Mouse (Mus musculus) lung, embryonic 16.5 days (tissue): ENCODE results near the gene Rasal2. TPM values are rescaled to one million over a fixed set of nuclear protein-coding genes. Genes with fewer than 3 reads are reported as not detected.
"Not testable (repeated sequence)": the region's sequence is repeated elsewhere in the genome, so short reads cannot be mapped to it uniquely, and the experiment has no call there.

Experiments
- ATAC-seq: fragments of 200-750 bp; cut with Nextera tagmentation; 2 replicates; pipeline ENCODE4 v1.8.0; 2017; ENCODE audit warnings: low read depth, mild to moderate bottlenecking, moderate library complexity
- H3K27ac ChIP-seq: fragments of 300-500 bp; sonication (generic); 2 replicates; pipeline ENCODE4 v1.5.1; 2014; ENCODE audit warnings: mild to moderate bottlenecking, control low read depth, low read length
- H3K27me3 ChIP-seq: fragments of 300-500 bp; sonication (generic); 2 replicates; pipeline ENCODE4 v1.6.1; 2014; ENCODE audit warnings: low read depth, low read length, mixed read lengths; ENCODE audit not compliant: control insufficient read depth, insufficient read depth
- H3K36me3 ChIP-seq: fragments of 300-500 bp; sonication (generic); 2 replicates; pipeline ENCODE4 v1.6.1; 2014; ENCODE audit warnings: low read length; ENCODE audit not compliant: control insufficient read depth, insufficient read depth
- H3K4me1 ChIP-seq: fragments of 300-500 bp; sonication (generic); replicated peaks from 2 replicates; pipeline ENCODE4 v1.6.1; 2014; ENCODE audit warnings: low read length, mixed read lengths; ENCODE audit not compliant: control insufficient read depth, insufficient read depth
- H3K4me2 ChIP-seq: fragments of 300-500 bp; sonication (generic); 2 replicates; pipeline ENCODE4 v1.6.1; 2014; ENCODE audit warnings: low read depth, low read length, control low read depth
- H3K4me3 ChIP-seq: fragments of 300-500 bp; sonication (generic); 2 replicates; pipeline ENCODE4 v1.5.1; 2014; ENCODE audit warnings: mild to moderate bottlenecking, low read length, control low read depth
- H3K9ac ChIP-seq: fragments of 300-500 bp; sonication (generic); 2 replicates; pipeline ENCODE4 v1.6.1; 2014; ENCODE audit warnings: low read length, control low read depth
- H3K9me3 ChIP-seq: fragments of 300-500 bp; sonication (generic); 2 replicates; pipeline ENCODE4 v1.6.1; 2016; ENCODE audit warnings: low read length; ENCODE audit not compliant: control insufficient read depth
- WGBS: fragments of 180-500 bp; shearing (Covaris S2); extraction: QIAGEN DNeasy Blood & Tissue Kit; methylation state at CpG from one replicate; pipeline ENCODE4 v1.1.7; 2014; 5-methylcytosine and 5-hydroxymethylcytosine counted together
- polyA plus RNA-seq: library from polyadenylated mRNA; unstranded; fragments of >200 nt; fragmentation: Nextera tagmentation; extraction: Ambion mirVana; gene quantifications from 2 replicates; pipeline ENCODE4 v1.2.1, GENCODE M21; 2015

Rasal2 gene
- polyA plus RNA-seq, 1 experiment from 2014 or later: 8.5 TPM

GRCm38 (mm10) chr1:157246779-157247178, 165.6 kb downstream of the Rasal2 start:
- WGBS: 55% methylated on average over 1 of the region's 1 CpGs
- Histone ChIP-seq H3K4me2 (no peak overlapping the region), H3K27me3 (no peaks in the 10 kb centered on the region), H3K9me3 (no peaks in the 10 kb centered on the region), H3K27ac (no peak overlapping the region), H3K4me1 (0 out of 2 replicates have a peak, but pooled peaks cover 3% of the 10 kb centered on the region), H3K4me3 (no peak overlapping the region), H3K36me3 (no peaks in the 10 kb centered on the region), H3K9ac (no peak overlapping the region)
- no peak for ATAC-seq

DNA sequence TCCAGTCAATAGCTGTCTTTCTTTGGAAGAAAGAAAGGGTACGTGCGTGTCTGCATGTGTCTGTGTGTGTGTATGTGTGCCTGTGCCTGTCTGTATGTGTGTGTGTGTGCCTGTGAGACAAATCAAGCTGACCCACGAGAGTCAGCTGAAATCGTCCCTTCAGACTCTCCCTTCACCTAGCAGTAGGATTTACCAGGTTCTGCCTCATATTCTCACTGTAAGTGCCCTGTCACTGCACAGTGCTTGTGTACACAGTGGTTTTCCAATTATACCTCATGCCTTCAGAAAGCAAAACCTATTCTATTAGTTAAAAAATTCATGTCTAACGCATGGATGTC, 168.0 kb downstream of the Rasal2 start:
- H3K9me3 ChIP-seq: no peaks in the 10 kb centered on the region
- no peak overlapping the region for H3K27ac ChIP-seq
- no peak overlapping the region for H3K4me2 ChIP-seq
- no peaks in the 10 kb centered on the region for H3K36me3 ChIP-seq
- WGBS: 43% methylated on average over 5 of the region's 5 CpGs
- H3K4me3 ChIP-seq: no peak overlapping the region
- no peak overlapping the region for H3K9ac ChIP-seq
- 0 out of 2 replicates have a peak, but pooled peaks cover 3% of the 10 kb centered on the region for H3K4me1 ChIP-seq
- no peak for ATAC-seq
- H3K27me3 ChIP-seq: no peaks in the 10 kb centered on the region

- Histone ChIP-seq H3K9me3 (no peaks in the 10 kb centered on the region), H3K4me1 (0 out of 2 replicates have a peak, but pooled peaks cover 3% of the 10 kb centered on the region), H3K4me3 (no peak overlapping the region), H3K9ac (no peak overlapping the region), H3K4me2 (no peak overlapping the region), H3K36me3 (no peaks in the 10 kb centered on the region), H3K27me3 (no peaks in the 10 kb centered on the region), H3K27ac (no peak overlapping the region)
- 52% methylated on average over 7 of the region's 7 CpGs for WGBS
- no peak for ATAC-seq
Measured at GRCm38 (mm10) chr1:157243576-157244452, 168.6 kb downstream of the Rasal2 start.

- H3K9me3 ChIP-seq: no peaks in the 10 kb centered on the region
- no peak for ATAC-seq
- H3K4me3 ChIP-seq: no peak overlapping the region
- 0 out of 2 replicates have a peak, but pooled peaks cover 3% of the 10 kb centered on the region for H3K4me1 ChIP-seq
- no peaks in the 10 kb centered on the region for H3K36me3 ChIP-seq
- no peaks in the 10 kb centered on the region for H3K27me3 ChIP-seq
- no peak overlapping the region for H3K4me2 ChIP-seq
- H3K27ac ChIP-seq: no peak overlapping the region
- WGBS: 97% methylated on average over 1 of the region's 1 CpGs
- H3K9ac ChIP-seq: no peak overlapping the region
Measured at GRCm38 (mm10) chr1:157239687-157240086, 172.7 kb downstream of the Rasal2 start.

GRCm38 (mm10) chr1:157236650-157237344, 175.6 kb downstream of the Rasal2 start:
- H3K27me3 ChIP-seq, H3K4me1 ChIP-seq, H3K27ac ChIP-seq, H3K4me2 ChIP-seq, H3K4me3 ChIP-seq, H3K9me3 ChIP-seq, H3K36me3 ChIP-seq, ATAC-seq, H3K9ac ChIP-seq: not testable (repeated sequence)
- WGBS: 91% methylated on average over 4 of the region's 4 CpGs

- Histone ChIP-seq H3K4me2 (no peak overlapping the region), H3K27me3 (no peaks in the 10 kb centered on the region), H3K4me3 (no peak overlapping the region), H3K36me3 (no peaks in the 10 kb centered on the region), H3K27ac (no peak overlapping the region), H3K9me3 (no peaks in the 10 kb centered on the region), H3K4me1 (no peaks in the 10 kb centered on the region), H3K9ac (no peak overlapping the region)
- no peak for ATAC-seq
- WGBS: 87% methylated on average over 2 of the region's 2 CpGs
Measured at GRCm38 (mm10) chr1:157233451-157233850, 178.9 kb downstream of the Rasal2 start.

DNA sequence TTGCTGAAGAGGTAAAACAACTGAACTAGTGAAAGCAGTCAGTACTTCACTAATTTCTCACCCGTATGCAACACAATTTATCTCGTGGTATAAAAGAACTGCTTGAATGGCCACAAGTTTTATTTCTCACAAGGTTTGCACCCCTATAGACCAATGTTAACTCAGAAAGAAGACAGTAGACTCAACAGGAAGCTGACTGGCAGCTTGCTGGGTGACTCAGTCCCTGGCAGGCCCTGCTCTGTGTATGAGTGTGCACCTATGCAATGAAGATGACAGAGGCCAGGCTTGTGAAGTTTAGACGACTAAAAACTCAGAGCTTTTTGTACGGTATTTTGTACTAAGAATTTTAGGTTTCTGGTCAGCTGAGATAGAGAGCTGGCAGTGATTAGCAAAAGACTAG, 180.0 kb downstream of the Rasal2 start:
- no peaks in the 10 kb centered on the region for H3K36me3 ChIP-seq
- no peak for ATAC-seq
- no peak overlapping the region for H3K4me2 ChIP-seq
- H3K4me1 ChIP-seq: no peaks in the 10 kb centered on the region
- no peaks in the 10 kb centered on the region for H3K9me3 ChIP-seq
- no peak overlapping the region for H3K27ac ChIP-seq
- H3K4me3 ChIP-seq: no peak overlapping the region
- H3K27me3 ChIP-seq: no peaks in the 10 kb centered on the region
- H3K9ac ChIP-seq: no peak overlapping the region
- 63% methylated on average over 4 of the region's 4 CpGs for WGBS

DNA sequence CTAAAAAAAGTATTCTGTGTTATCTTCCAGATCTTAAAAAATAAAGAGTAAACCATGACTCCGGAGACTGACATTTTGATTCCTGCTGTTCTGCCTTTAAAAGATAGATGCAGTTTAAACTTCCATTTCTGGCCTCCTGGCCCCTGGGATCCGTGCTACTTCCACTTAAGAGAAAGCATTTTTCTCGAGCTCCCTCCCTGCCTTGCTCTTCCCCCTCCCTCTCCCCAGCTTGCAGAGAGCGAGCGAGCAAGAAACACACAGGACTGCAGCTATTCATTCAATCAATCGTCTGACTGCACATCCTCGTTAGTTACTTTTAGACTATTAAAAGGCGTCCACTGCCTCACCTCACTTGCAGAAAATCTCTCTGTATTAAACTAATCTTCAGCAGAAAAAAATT, 181.4 kb downstream of the Rasal2 start:
- H3K9me3 ChIP-seq: no peaks in the 10 kb centered on the region
- no peak overlapping the region for H3K27ac ChIP-seq
- no peak for ATAC-seq
- no peaks in the 10 kb centered on the region for H3K36me3 ChIP-seq
- no peaks in the 10 kb centered on the region for H3K4me1 ChIP-seq
- H3K4me2 ChIP-seq: peak overlapping the region; percentile 17; the same call in 1 of the 2 replicates
- 19% methylated on average over 8 of the region's 8 CpGs for WGBS
- H3K9ac ChIP-seq: peak overlapping the region; percentile 28; the same call in 1 of the 2 replicates
- H3K4me3 ChIP-seq: no peak overlapping the region
- H3K27me3 ChIP-seq: no peaks in the 10 kb centered on the region

- ATAC-seq: no peak
- Histone ChIP-seq H3K4me2 (no peak overlapping the region), H3K4me1 (no peaks in the 10 kb centered on the region), H3K27ac (no peak overlapping the region), H3K27me3 (no peaks in the 10 kb centered on the region), H3K9ac (no peak overlapping the region), H3K9me3 (no peaks in the 10 kb centered on the region), H3K4me3 (no peak overlapping the region), H3K36me3 (no peaks in the 10 kb centered on the region)
- WGBS: 72% methylated on average over 2 of the region's 2 CpGs
Measured at GRCm38 (mm10) chr1:157230386-157230785, 182.0 kb downstream of the Rasal2 start.
